Comparison of ENCODE assay signal across 26 mouse cellular contexts in genomic region chr17:67208600-67208999, GRCm38 (mm10).
DNase-seq lines count a peak whose midpoint lies in the region; ATAC-seq and TF ChIP-seq lines count a peak whose summit lies in the region.
"Had no signal": no experiment of that assay in that cellular context is flagged by ENCODE, and none has a peak within 500 bp of the region (broad histone marks: within the 10 kb centered on the region; RNA-seq: fewer than 3 reads in every experiment).

No protein-coding gene starts in this region.

- H3K4me3 ChIP-seq in olfactory bulb, adult 2 months (ENCODE audit: insufficient read depth, low read depth, low read length) = no peak overlapping the region
- H3K4me3 ChIP-seq: embryonic facial prominence, embryonic 15.5 days; heart, adult 2 months; heart, embryonic 10.5 days; heart, embryonic 13.5 days; hindbrain, embryonic 10.5 days; hindbrain, embryonic 13.5 days; intestine, embryonic 15.5 days had no signal

- peaks cover 25% of the 10 kb centered on the region for H3K4me1 ChIP-seq in olfactory bulb, adult 2 months (ENCODE audit: control insufficient read depth, insufficient read depth, low read length)
- H3K4me1 ChIP-seq: heart, embryonic 10.5 days had no signal

- WGBS in olfactory bulb, adult 2 months = 29% methylated on average over 5 of the region's 5 CpGs

- no peak for DNase-seq in frontal cortex, postnatal 36 days (ENCODE audit: low spot score in 2 of 2)
- peak; percentile 63 for DNase-seq in brain, adult 2 months (ENCODE audit: low read depth, low spot score)
- DNase-seq in urinary bladder, adult 2 months (ENCODE audit: low spot score) = no peak
- no peak for DNase-seq in thymus, postnatal 14 days
- DNase-seq: adrenal gland, adult 8-10 months; adrenal gland, postnatal 25 days; cerebellum, adult 11 months; cerebellum, adult 2 months; cerebellum, adult 9-11 months; cerebellum, postnatal 25 days; gastrocnemius, postnatal 25 days; heart, adult 2 months had no signal

- TF ChIP-seq POLR2A in olfactory bulb, adult 2 months (IDR thresholded peaks at IDR 0.05; ENCODE audit: insufficient read depth, low read depth, low read length) = no peak

- 0 out of 2 replicates have a peak, but pooled peaks have one; percentile 20 for ATAC-seq in frontal cortex, adult (ENCODE audit: low TSS enrichment)
- ATAC-seq in granulocyte monocyte progenitor cell, adult 5-6 weeks (replicated peaks; ENCODE audit: poor library complexity, severe bottlenecking) = peak; percentile 70
- no peak for ATAC-seq in megakaryocyte-erythroid progenitor cell, adult 5-6 weeks (replicated peaks; ENCODE audit: low FRiP score, low TSS enrichment, poor library complexity, severe bottlenecking)
- ATAC-seq: activated CD4-positive, CD25-positive, alpha-beta regulatory T cell, adult 4 months; CD4-positive, CD25-positive, alpha-beta regulatory T cell, adult 4 months; forebrain, embryonic 14.5 days; hindbrain, embryonic 16.5 days had no signal

- peak overlapping the region; percentile 93 for H3K27ac ChIP-seq in olfactory bulb, adult 2 months (ENCODE audit: insufficient read depth, low read depth, low read length)
- H3K27ac ChIP-seq: embryonic facial prominence, embryonic 15.5 days; heart, adult 2 months; heart, embryonic 10.5 days; heart, embryonic 13.5 days; hindbrain, embryonic 10.5 days; hindbrain, embryonic 13.5 days had no signal

- no peak for TF ChIP-seq CTCF in olfactory bulb, adult 2 months (IDR thresholded peaks at IDR 0.05; ENCODE audit: insufficient read depth, low read depth, low read length)
